Mouse (Mus musculus) lung, embryonic 16.5 days (tissue): ENCODE results near the gene Pi4k2a. TPM values are rescaled to one million over a fixed set of nuclear protein-coding genes. Genes with fewer than 3 reads are reported as not detected.
A peak's percentile ranks its signal among the peaks of the same experiment; 100 is the strongest.

Experiments
- ATAC-seq: fragments of 200-750 bp; cut with Nextera tagmentation; 2 replicates; pipeline ENCODE4 v1.8.0; 2017; ENCODE audit warnings: low read depth, mild to moderate bottlenecking, moderate library complexity
- H3K27ac ChIP-seq: fragments of 300-500 bp; sonication (generic); 2 replicates; pipeline ENCODE4 v1.5.1; 2014; ENCODE audit warnings: mild to moderate bottlenecking, control low read depth, low read length
- H3K27me3 ChIP-seq: fragments of 300-500 bp; sonication (generic); 2 replicates; pipeline ENCODE4 v1.6.1; 2014; ENCODE audit warnings: low read depth, low read length, mixed read lengths; ENCODE audit not compliant: control insufficient read depth, insufficient read depth
- H3K36me3 ChIP-seq: fragments of 300-500 bp; sonication (generic); 2 replicates; pipeline ENCODE4 v1.6.1; 2014; ENCODE audit warnings: low read length; ENCODE audit not compliant: control insufficient read depth, insufficient read depth
- H3K4me1 ChIP-seq: fragments of 300-500 bp; sonication (generic); replicated peaks from 2 replicates; pipeline ENCODE4 v1.6.1; 2014; ENCODE audit warnings: low read length, mixed read lengths; ENCODE audit not compliant: control insufficient read depth, insufficient read depth
- H3K4me2 ChIP-seq: fragments of 300-500 bp; sonication (generic); 2 replicates; pipeline ENCODE4 v1.6.1; 2014; ENCODE audit warnings: low read depth, low read length, control low read depth
- H3K4me3 ChIP-seq: fragments of 300-500 bp; sonication (generic); 2 replicates; pipeline ENCODE4 v1.5.1; 2014; ENCODE audit warnings: mild to moderate bottlenecking, low read length, control low read depth
- H3K9ac ChIP-seq: fragments of 300-500 bp; sonication (generic); 2 replicates; pipeline ENCODE4 v1.6.1; 2014; ENCODE audit warnings: low read length, control low read depth
- H3K9me3 ChIP-seq: fragments of 300-500 bp; sonication (generic); 2 replicates; pipeline ENCODE4 v1.6.1; 2016; ENCODE audit warnings: low read length; ENCODE audit not compliant: control insufficient read depth
- WGBS: fragments of 180-500 bp; shearing (Covaris S2); extraction: QIAGEN DNeasy Blood & Tissue Kit; methylation state at CpG from one replicate; pipeline ENCODE4 v1.1.7; 2014; 5-methylcytosine and 5-hydroxymethylcytosine counted together
- polyA plus RNA-seq: library from polyadenylated mRNA; unstranded; fragments of >200 nt; fragmentation: Nextera tagmentation; extraction: Ambion mirVana; gene quantifications from 2 replicates; pipeline ENCODE4 v1.2.1, GENCODE M21; 2015

Pi4k2a gene
- polyA plus RNA-seq, 1 experiment from 2014 or later = 8.4 TPM

DNA sequence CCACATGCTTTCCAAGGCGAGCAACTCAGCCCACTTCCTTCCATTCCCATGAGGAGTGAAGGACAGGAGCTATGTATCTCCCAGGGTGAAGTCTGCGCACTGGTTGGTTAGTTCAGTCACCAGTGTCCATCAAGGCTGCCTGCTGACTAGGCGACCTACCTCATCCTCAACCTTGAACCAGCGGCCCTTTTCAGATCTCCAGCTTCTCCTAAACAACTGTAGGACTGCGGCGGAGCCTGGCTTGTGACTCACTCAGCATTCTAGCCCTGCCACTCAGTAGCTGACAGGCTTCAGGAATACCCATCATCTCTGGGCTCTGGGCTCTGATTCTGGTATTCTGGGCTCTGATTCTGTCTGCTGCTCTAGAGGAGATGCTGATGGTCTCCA lies 35.9 kb downstream of the Pi4k2a start:
- Histone ChIP-seq H3K36me3 (peaks cover 23% of the 10 kb centered on the region), H3K4me2 (peak overlapping the region; percentile 87), H3K9ac (peak overlapping the region; percentile 35; the same call in 1 of the 2 replicates), H3K4me3 (peak overlapping the region; percentile 54; the same call in 1 of the 2 replicates), H3K9me3 (no peaks in the 10 kb centered on the region), H3K4me1 (peaks cover 18% of the 10 kb centered on the region), H3K27ac (peak overlapping the region; percentile 88), H3K27me3 (no peaks in the 10 kb centered on the region)
- WGBS = 79% methylated on average over 6 of the region's 6 CpGs
- no peak for ATAC-seq

- Histone ChIP-seq H3K9ac (peak overlapping the region; percentile 35), H3K4me2 (peak overlapping the region; percentile 87), H3K9me3 (no peaks in the 10 kb centered on the region), H3K27me3 (no peaks in the 10 kb centered on the region), H3K4me3 (peak overlapping the region; percentile 54), H3K27ac (peak overlapping the region; percentile 88), H3K36me3 (peaks cover 16% of the 10 kb centered on the region), H3K4me1 (peaks cover 18% of the 10 kb centered on the region)
- 57% methylated on average over 5 of the region's 5 CpGs for WGBS
- ATAC-seq = peak; percentile 18
Observed at GRCm38 (mm10) chr19:42127024-42127423, 36.8 kb downstream of the Pi4k2a start.

- H3K27me3 ChIP-seq = no peaks in the 10 kb centered on the region
- peak; percentile 1; the same call in 1 of the 2 replicates for ATAC-seq
- no peaks in the 10 kb centered on the region for H3K9me3 ChIP-seq
- peak overlapping the region; percentile 54 for H3K4me3 ChIP-seq
- H3K9ac ChIP-seq = peak overlapping the region; percentile 76
- WGBS = 4% methylated on average over 23 of the region's 23 CpGs
- H3K4me1 ChIP-seq = peaks cover 18% of the 10 kb centered on the region
- H3K27ac ChIP-seq = peak overlapping the region; percentile 88
- peaks cover 14% of the 10 kb centered on the region for H3K36me3 ChIP-seq
- H3K4me2 ChIP-seq = peak overlapping the region; percentile 87
Observed at GRCm38 (mm10) chr19:42128052-42128740, 37.9 kb downstream of the Pi4k2a start.

DNA sequence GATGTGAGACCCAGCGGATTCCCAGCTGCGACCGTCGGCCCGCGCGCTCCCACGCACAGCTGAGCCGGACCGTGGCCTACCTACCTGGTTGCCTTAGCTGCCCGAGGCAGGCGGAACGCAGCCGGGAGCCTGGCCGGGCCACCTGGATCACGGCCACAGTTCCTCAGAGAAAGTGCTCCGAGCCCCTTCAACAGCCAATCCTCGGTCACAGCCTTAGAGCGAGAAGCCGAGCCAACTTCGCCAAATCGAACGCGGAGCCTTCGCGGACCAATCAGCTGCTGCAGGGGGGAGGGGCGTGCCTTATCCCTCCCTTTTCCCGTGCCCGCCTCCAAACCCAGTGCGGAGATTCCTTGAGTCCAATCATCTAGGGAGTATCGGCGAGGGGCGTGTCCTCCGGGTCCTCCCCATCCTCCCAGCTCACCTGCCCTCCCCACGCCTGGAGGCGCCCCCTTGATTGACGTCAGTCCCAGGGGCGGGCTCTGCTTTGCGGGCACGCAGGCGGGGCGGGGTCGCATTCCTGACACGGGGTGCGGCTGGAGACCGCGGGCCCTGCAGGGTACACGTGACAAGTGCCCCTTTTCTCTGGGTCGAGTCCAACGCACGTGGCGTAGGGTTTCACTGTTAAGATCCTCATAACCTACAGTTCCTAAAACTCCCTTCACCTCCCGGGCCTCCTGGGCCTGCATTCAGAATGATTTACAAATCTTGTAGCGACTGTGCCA lies 38.7 kb downstream of the Pi4k2a start, which contains the start of gene Avpi1:
Gene Avpi1, minus strand, starts transcription at position 273 of the 722 bp plus-strand sequence.
- under 1% methylated on average over 54 of the region's 54 CpGs for WGBS
- ATAC-seq = peak; percentile 97
- Histone ChIP-seq H3K9me3 (no peaks in the 10 kb centered on the region), H3K4me1 (peaks cover 18% of the 10 kb centered on the region), H3K9ac (peak within 1 kb of the TSS; percentile 76), H3K4me3 (peak within 1 kb of the TSS; percentile 54), H3K27me3 (no peaks in the 10 kb centered on the region), H3K4me2 (peak within 1 kb of the TSS; percentile 87), H3K27ac (peak within 1 kb of the TSS; percentile 88), H3K36me3 (peaks cover 7% of the 10 kb centered on the region; the same call in 1 of the 2 replicates)

- Histone ChIP-seq H3K27ac (peak overlapping the region; percentile 84), H3K4me3 (peak overlapping the region; percentile 54), H3K27me3 (no peaks in the 10 kb centered on the region), H3K9me3 (no peaks in the 10 kb centered on the region), H3K36me3 (0 out of 2 replicates have a peak, but pooled peaks cover under 1% of the 10 kb centered on the region), H3K4me2 (peak overlapping the region; percentile 87), H3K4me1 (peaks cover 18% of the 10 kb centered on the region), H3K9ac (peak overlapping the region; percentile 46)
- ATAC-seq = no peak
- 38% methylated on average over 14 of the region's 14 CpGs for WGBS
Observed at GRCm38 (mm10) chr19:42129509-42130293, 39.4 kb downstream of the Pi4k2a start.

DNA sequence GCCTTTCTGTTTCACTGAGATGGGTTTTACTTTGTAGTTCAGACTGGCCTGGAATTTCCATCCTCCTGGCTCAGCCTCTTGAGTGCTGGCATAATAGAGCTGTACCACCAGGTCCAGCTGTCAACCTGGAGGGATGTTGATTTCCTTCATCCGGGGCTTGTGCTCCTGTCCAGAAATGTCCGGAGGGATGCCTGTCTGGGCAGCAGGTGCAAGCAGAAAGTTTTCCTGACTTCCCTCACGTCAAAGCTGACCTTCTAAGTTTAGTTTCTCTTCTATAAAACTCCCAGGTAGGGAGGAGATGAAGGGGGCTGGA lies 40.0 kb downstream of the Pi4k2a start:
- Histone ChIP-seq H3K27me3 (no peaks in the 10 kb centered on the region), H3K36me3 (no peaks in the 10 kb centered on the region), H3K4me1 (peaks cover 16% of the 10 kb centered on the region), H3K27ac (peak overlapping the region; percentile 84), H3K4me2 (no peak overlapping the region), H3K4me3 (no peak overlapping the region), H3K9me3 (no peaks in the 10 kb centered on the region), H3K9ac (no peak overlapping the region)
- 47% methylated on average over 3 of the region's 3 CpGs for WGBS
- ATAC-seq = no peak

DNA sequence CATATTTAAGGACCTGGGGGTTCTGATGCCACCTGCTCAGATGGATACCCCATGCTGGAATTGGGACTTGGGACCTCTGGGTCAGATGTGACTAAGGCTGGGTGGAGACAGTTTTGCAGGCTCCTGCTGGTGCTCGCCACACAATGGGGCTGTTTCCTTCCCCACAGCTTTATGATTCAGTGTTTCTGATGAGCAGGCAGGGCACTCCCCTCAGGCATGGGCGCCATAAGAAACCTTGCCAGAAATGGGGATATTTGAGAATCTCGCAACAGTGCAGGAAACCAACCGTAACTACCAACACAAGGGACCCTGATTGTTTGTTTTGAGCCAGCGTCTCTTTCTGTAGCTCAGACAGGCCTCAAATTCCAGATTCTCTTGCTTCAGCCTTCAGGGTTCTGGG lies 40.8 kb downstream of the Pi4k2a start:
- H3K27ac ChIP-seq = no peak overlapping the region
- no peak for ATAC-seq
- 62% methylated on average over 5 of the region's 5 CpGs for WGBS

DNA sequence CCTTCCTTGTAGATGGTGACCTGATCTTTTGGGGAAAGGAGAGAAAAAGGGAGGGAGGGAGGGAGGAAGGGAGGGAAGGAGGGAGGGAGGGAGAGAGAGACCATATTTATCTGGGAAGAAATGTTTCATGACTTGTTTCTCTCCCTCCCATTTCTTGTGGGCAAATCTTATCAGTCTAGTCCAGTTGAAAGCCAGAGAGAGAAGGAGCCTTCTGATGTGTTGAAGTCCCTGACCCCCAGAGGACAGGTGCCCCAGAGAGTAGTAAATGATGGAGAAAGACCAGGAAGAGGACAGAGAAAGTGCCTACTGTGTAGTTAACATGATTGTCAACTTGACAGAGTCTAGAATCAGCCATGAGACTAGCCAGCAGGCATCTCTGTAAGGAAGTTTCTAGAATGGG lies 44.8 kb downstream of the Pi4k2a start:
- H3K27ac ChIP-seq = no peak overlapping the region
- H3K4me2 ChIP-seq = no peak overlapping the region
- no peak for ATAC-seq

More for the DNA sequence above, 40.8 kb downstream of the Pi4k2a start:
- no peak overlapping the region for H3K4me3 ChIP-seq
- no peak overlapping the region for H3K9ac ChIP-seq
- no peaks in the 10 kb centered on the region for H3K27me3 ChIP-seq
- peaks cover 11% of the 10 kb centered on the region for H3K4me1 ChIP-seq
- H3K9me3 ChIP-seq = no peaks in the 10 kb centered on the region
- H3K36me3 ChIP-seq = no peaks in the 10 kb centered on the region
- no peak overlapping the region for H3K4me2 ChIP-seq

DNA sequence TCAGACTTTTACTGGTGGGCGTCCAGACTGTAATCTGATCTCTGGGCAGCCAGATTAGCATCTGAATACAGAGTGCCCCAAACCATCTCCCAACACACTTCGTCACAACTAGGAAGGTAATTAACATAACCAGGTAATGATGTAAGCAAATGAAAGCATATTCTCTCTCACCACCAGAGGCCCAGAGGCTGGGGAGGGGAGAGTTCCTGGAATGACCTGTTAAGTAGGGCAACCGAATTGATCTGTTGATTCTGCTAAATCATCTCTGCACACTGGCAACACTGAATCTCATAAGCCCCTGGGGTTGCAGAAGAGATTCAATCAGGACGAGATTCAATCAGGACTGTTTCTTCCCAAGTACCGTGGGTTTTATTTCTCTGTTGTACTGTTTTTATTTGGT lies 45.9 kb downstream of the Pi4k2a start:
- Histone ChIP-seq H3K4me3 (no peak overlapping the region), H3K9me3 (no peaks in the 10 kb centered on the region), H3K4me1 (no peaks in the 10 kb centered on the region; the same call in 1 of the 2 replicates), H3K27ac (no peak overlapping the region), H3K27me3 (no peaks in the 10 kb centered on the region), H3K36me3 (no peaks in the 10 kb centered on the region), H3K4me2 (no peak overlapping the region), H3K9ac (no peak overlapping the region)
- 29% methylated on average over 5 of the region's 5 CpGs for WGBS
- ATAC-seq = no peak

More for the DNA sequence above, 44.8 kb downstream of the Pi4k2a start:
- H3K36me3 ChIP-seq = no peaks in the 10 kb centered on the region
- peaks cover 1% of the 10 kb centered on the region; the same call in 1 of the 2 replicates for H3K4me1 ChIP-seq
- no peak overlapping the region for H3K4me3 ChIP-seq
- no peaks in the 10 kb centered on the region for H3K9me3 ChIP-seq
- H3K9ac ChIP-seq = no peak overlapping the region
- no peaks in the 10 kb centered on the region for H3K27me3 ChIP-seq
